Mouse (Mus musculus): ENCODE measurements around the gene Ugt1a7c. TPM values are rescaled to one million over a fixed set of nuclear protein-coding genes. Genes with fewer than 3 reads are reported as not detected.
"Not testable (repeated sequence)": the region's sequence is repeated elsewhere in the genome, so short reads cannot be mapped to it uniquely, and the experiment has no call there.

Gene Ugt1a7c
- polyA plus RNA-seq, 1 experiment from 2014 or later = 1.2 TPM

GRCm38 (mm10) chr1:88219054-88219453 lies 124.2 kb downstream of the Ugt1a7c start:
- H3K36me3 ChIP-seq = no peaks in the 10 kb centered on the region
- 15% methylated on average over 1 of the region's 1 CpGs for WGBS (ENCODE audit: insufficient replicate concordance)
- no peaks in the 10 kb centered on the region for H3K4me1 ChIP-seq
- H3K27ac ChIP-seq = no peak overlapping the region
- H3K4me3 ChIP-seq = no peak overlapping the region
- no peak overlapping the region for H3K4me2 ChIP-seq
- ATAC-seq = no peak
- H3K9me3 ChIP-seq (replicated peaks) = peaks cover 31% of the 10 kb centered on the region
- no peaks in the 10 kb centered on the region for H3K27me3 ChIP-seq (replicated peaks)
- no peak overlapping the region for H3K9ac ChIP-seq

- Histone ChIP-seq H3K4me2 (no peak overlapping the region), H3K4me3 (no peak overlapping the region), H3K36me3 (no peaks in the 10 kb centered on the region), H3K9ac (no peak overlapping the region), H3K27me3 (replicated peaks) (no peaks in the 10 kb centered on the region), H3K9me3 (replicated peaks) (peaks cover 21% of the 10 kb centered on the region), H3K4me1 (no peaks in the 10 kb centered on the region), H3K27ac (no peak overlapping the region)
- no peak for ATAC-seq
These were observed 125.5 kb downstream of the Ugt1a7c start for GRCm38 (mm10) chr1:88220336-88220735.

GRCm38 (mm10) chr1:88222216-88222615 lies 127.4 kb downstream of the Ugt1a7c start:
- Histone ChIP-seq H3K27ac (no peak overlapping the region), H3K36me3 (no peaks in the 10 kb centered on the region), H3K27me3 (replicated peaks) (no peaks in the 10 kb centered on the region), H3K9me3 (replicated peaks) (peaks cover 22% of the 10 kb centered on the region), H3K4me2 (no peak overlapping the region), H3K9ac (no peak overlapping the region), H3K4me3 (no peak overlapping the region), H3K4me1 (no peaks in the 10 kb centered on the region)
- 38% methylated on average over 2 of the region's 2 CpGs for WGBS (ENCODE audit: insufficient replicate concordance)
- ATAC-seq = no peak

- H3K4me2 ChIP-seq; H3K4me1 ChIP-seq; ATAC-seq; H3K4me3 ChIP-seq; H3K36me3 ChIP-seq; H3K27ac ChIP-seq; H3K9ac ChIP-seq; H3K27me3 ChIP-seq (replicated peaks): not testable (repeated sequence)
- peaks cover 24% of the 10 kb centered on the region for H3K9me3 ChIP-seq (replicated peaks)
These were observed 128.2 kb downstream of the Ugt1a7c start for GRCm38 (mm10) chr1:88223011-88223515.

- ATAC-seq = no peak
- H3K9me3 ChIP-seq (replicated peaks) = peaks cover 28% of the 10 kb centered on the region
- H3K4me3 ChIP-seq = no peak overlapping the region
- no peaks in the 10 kb centered on the region for H3K27me3 ChIP-seq (replicated peaks)
- H3K36me3 ChIP-seq = no peaks in the 10 kb centered on the region
- no peak overlapping the region for H3K27ac ChIP-seq
- no peak overlapping the region for H3K9ac ChIP-seq
- 28% methylated on average over 1 of the region's 1 CpGs for WGBS (ENCODE audit: insufficient replicate concordance)
- no peak overlapping the region for H3K4me2 ChIP-seq
- H3K4me1 ChIP-seq = no peaks in the 10 kb centered on the region
These were observed 128.7 kb downstream of the Ugt1a7c start for GRCm38 (mm10) chr1:88223591-88223990.

GRCm38 (mm10) chr1:88224029-88224776 lies 129.3 kb downstream of the Ugt1a7c start:
- Histone ChIP-seq H3K9me3 (replicated peaks) (peaks cover 32% of the 10 kb centered on the region), H3K27ac (no peak overlapping the region), H3K9ac (no peak overlapping the region), H3K4me3 (no peak overlapping the region), H3K36me3 (no peaks in the 10 kb centered on the region), H3K4me2 (no peak overlapping the region), H3K27me3 (replicated peaks) (no peaks in the 10 kb centered on the region), H3K4me1 (no peaks in the 10 kb centered on the region)
- ATAC-seq = no peak
- WGBS (ENCODE audit: insufficient replicate concordance) = 48% methylated on average over 2 of the region's 2 CpGs

GRCm38 (mm10) chr1:88225301-88225700 lies 130.4 kb downstream of the Ugt1a7c start:
- H3K4me1 ChIP-seq; H3K4me3 ChIP-seq; H3K27me3 ChIP-seq (replicated peaks); ATAC-seq; H3K9ac ChIP-seq; H3K27ac ChIP-seq; H3K36me3 ChIP-seq; H3K4me2 ChIP-seq: not testable (repeated sequence)
- WGBS (ENCODE audit: insufficient replicate concordance) = 21% methylated on average over 2 of the region's 2 CpGs
- peaks cover 42% of the 10 kb centered on the region for H3K9me3 ChIP-seq (replicated peaks)

- ATAC-seq = no peak
- H3K27ac ChIP-seq = no peak overlapping the region
- no peaks in the 10 kb centered on the region for H3K4me1 ChIP-seq
- peaks cover 47% of the 10 kb centered on the region for H3K9me3 ChIP-seq (replicated peaks)
- H3K9ac ChIP-seq = no peak overlapping the region
- no peaks in the 10 kb centered on the region for H3K36me3 ChIP-seq
- no peaks in the 10 kb centered on the region for H3K27me3 ChIP-seq (replicated peaks)
- no peak overlapping the region for H3K4me3 ChIP-seq
- H3K4me2 ChIP-seq = no peak overlapping the region
These were observed 130.9 kb downstream of the Ugt1a7c start for GRCm38 (mm10) chr1:88225741-88226140.

GRCm38 (mm10) chr1:88226670-88227379 lies 132.0 kb downstream of the Ugt1a7c start, which contains the start of gene Mroh2a:
TSS of gene Mroh2a (plus strand) at chr1:88226986.
- H3K4me2 ChIP-seq = no peak within 1 kb of the TSS
- H3K27me3 ChIP-seq (replicated peaks) = no peaks in the 10 kb centered on the region
- H3K9me3 ChIP-seq (replicated peaks) = peaks cover 58% of the 10 kb centered on the region
- H3K4me3 ChIP-seq = no peak within 1 kb of the TSS
- H3K9ac ChIP-seq = no peak within 1 kb of the TSS
- H3K27ac ChIP-seq = no peak within 1 kb of the TSS
- 35% methylated on average over 5 of the region's 5 CpGs for WGBS (ENCODE audit: insufficient replicate concordance)
- no peak for ATAC-seq
- no peaks in the 10 kb centered on the region for H3K36me3 ChIP-seq
- H3K4me1 ChIP-seq = no peaks in the 10 kb centered on the region

GRCm38 (mm10) chr1:88227482-88227881 lies 132.6 kb downstream of the Ugt1a7c start:
- Histone ChIP-seq H3K36me3 (no peaks in the 10 kb centered on the region), H3K27ac (no peak overlapping the region), H3K4me3 (no peak overlapping the region), H3K4me1 (no peaks in the 10 kb centered on the region), H3K9me3 (replicated peaks) (peaks cover 63% of the 10 kb centered on the region), H3K9ac (no peak overlapping the region), H3K4me2 (no peak overlapping the region), H3K27me3 (replicated peaks) (no peaks in the 10 kb centered on the region)
- no peak for ATAC-seq
- 41% methylated on average over 2 of the region's 2 CpGs for WGBS (ENCODE audit: insufficient replicate concordance)

GRCm38 (mm10) chr1:88228121-88228520 lies 133.3 kb downstream of the Ugt1a7c start:
- Histone ChIP-seq H3K27me3 (replicated peaks) (no peaks in the 10 kb centered on the region), H3K9me3 (replicated peaks) (peaks cover 70% of the 10 kb centered on the region), H3K36me3 (no peaks in the 10 kb centered on the region), H3K4me1 (no peaks in the 10 kb centered on the region), H3K27ac (no peak overlapping the region), H3K9ac (no peak overlapping the region), H3K4me2 (no peak overlapping the region), H3K4me3 (no peak overlapping the region)
- 60% methylated on average over 7 of the region's 7 CpGs for WGBS (ENCODE audit: insufficient replicate concordance)
- ATAC-seq = no peak

GRCm38 (mm10) chr1:88229566-88229965 lies 134.7 kb downstream of the Ugt1a7c start:
- Histone ChIP-seq H3K27me3 (replicated peaks) (no peaks in the 10 kb centered on the region), H3K4me2 (no peak overlapping the region), H3K4me1 (no peaks in the 10 kb centered on the region), H3K27ac (no peak overlapping the region), H3K36me3 (no peaks in the 10 kb centered on the region), H3K9me3 (replicated peaks) (peaks cover 84% of the 10 kb centered on the region), H3K4me3 (no peak overlapping the region), H3K9ac (no peak overlapping the region)
- 59% methylated on average over 3 of the region's 3 CpGs for WGBS (ENCODE audit: insufficient replicate concordance)
- ATAC-seq = no peak

All from liver, embryonic 12.5 days (tissue).